Mouse (Mus musculus) thymus, postnatal 36 days (tissue): ENCODE measurements around the gene Dgki.

Source experiments
- DNase-seq, 2 experiments: peaks; one replicate each; pipeline ENCODE4 v3.0.0; 2022; ENCODE audit warnings: mixed read lengths in 2 of 2

The Dgki gene

GRCm38 (mm10) chr6:37299562-37300390, at the start of gene Dgki:
Gene Dgki (minus strand): TSS chr6:37300184.
- no peak for DNase-seq

DNA sequence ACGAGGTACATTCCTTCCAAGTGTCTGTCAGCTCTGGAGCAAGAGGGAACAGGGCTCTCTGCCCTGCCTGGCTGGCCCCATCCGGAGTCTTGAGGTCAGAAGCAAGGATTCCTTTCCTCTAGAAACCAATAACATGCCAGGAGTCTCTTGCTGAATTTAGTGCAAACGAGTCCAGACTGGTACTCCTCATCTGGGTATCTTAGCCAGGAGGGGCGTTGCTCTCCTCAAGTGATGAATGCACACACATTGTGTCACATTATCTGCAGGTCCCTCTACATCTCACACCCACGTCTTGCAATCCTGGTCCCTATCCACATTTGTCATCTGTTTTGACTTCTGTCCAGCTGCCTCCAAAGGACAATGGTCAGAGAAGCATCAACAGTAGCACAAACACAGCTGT, 47.6 kb upstream of the Dgki start:
- no peak for DNase-seq

DNA sequence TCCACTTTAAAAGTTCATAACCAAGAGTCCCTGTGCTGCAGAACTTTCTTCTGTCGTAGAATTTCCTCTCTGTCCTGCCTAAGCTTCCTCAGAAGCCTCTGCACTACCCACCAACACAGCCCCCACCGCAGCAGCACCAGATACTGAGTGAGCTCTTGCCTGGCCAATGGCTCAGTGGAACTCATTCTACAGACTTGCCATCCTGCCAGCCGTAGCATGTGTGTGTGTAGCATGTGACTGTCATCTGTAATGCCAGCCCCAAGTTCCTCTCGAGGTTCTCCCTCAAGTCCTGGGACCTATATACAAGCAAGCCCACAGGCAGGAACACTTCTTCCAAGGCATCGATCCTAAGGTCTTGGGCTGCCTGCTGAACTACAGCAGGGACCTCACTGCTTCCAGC, 38.1 kb upstream of the Dgki start:
- no peak for DNase-seq

GRCm38 (mm10) chr6:37336831-37337260, 36.9 kb upstream of the Dgki start:
- DNase-seq, result no peak

GRCm38 (mm10) chr6:37336381-37336780, 36.4 kb upstream of the Dgki start:
- DNase-seq, result no peak

- no peak for DNase-seq
Measured at GRCm38 (mm10) chr6:37332846-37333245, 32.9 kb upstream of the Dgki start.

- DNase-seq, result no peak
Measured at GRCm38 (mm10) chr6:37329901-37330864, 30.2 kb upstream of the Dgki start.

DNA sequence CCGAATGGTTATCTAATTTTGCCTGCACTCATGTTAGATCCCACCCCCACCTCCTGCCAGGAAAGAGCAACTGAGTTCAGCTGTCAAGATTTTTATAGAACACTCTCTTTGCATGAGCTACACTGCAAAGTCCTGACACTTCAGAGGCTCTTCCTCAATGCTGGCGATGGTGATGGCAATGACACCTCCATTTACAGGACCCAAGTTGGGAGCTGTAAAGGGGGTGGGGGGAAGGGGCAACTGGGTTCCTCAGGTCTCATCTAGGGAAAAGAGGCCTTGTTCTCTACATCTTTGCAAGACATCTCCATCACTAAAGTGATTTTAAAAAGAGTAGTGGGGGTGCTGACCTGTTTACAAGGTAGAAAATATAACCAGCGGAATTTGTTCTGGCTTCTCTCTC, 29.4 kb upstream of the Dgki start:
- DNase-seq, result no peak

GRCm38 (mm10) chr6:37328671-37329070, 28.7 kb upstream of the Dgki start:
- no peak for DNase-seq

GRCm38 (mm10) chr6:37327519-37327918, 27.5 kb upstream of the Dgki start:
- DNase-seq, result no peak

DNA sequence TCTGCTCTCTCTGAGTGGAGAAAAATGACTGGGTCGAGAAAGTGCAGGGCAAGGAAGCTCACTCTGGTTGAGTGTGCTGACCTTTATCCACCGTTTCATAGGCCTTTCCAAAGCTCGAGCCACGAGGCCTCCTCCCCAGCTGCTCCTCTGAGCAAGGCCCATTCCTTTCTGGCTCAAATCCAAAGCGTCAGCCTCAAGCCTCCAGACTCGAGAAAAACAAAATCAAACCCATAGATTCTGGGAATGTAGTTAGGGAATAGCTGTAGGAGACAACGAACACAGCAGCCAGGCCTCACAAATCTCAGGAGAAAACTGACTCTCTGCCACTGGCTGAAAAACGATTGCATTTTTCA, 26.6 kb upstream of the Dgki start:
- no peak for DNase-seq

GRCm38 (mm10) chr6:37325906-37326602, 26.1 kb upstream of the Dgki start:
- no peak for DNase-seq

DNA sequence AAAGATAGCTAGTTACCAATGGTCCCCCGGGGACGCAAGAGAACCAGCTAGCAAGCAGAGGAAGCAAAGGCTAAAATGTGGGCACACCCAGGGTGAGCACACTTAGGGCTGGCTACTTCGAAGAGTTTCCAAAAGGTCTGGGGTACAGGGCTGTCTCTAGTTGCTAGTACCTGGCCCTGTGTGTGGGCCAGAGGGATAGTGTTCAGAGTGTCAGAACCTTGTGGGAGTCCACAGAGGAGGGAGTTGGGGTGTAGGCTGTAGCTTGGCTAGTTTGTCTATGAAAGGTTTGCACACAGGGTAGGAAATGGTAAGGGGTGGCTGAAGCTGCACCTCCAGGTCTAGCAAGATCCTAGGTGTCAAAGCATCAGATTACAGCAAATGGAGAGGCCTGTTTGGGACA, 25.1 kb upstream of the Dgki start:
- no peak for DNase-seq

DNA sequence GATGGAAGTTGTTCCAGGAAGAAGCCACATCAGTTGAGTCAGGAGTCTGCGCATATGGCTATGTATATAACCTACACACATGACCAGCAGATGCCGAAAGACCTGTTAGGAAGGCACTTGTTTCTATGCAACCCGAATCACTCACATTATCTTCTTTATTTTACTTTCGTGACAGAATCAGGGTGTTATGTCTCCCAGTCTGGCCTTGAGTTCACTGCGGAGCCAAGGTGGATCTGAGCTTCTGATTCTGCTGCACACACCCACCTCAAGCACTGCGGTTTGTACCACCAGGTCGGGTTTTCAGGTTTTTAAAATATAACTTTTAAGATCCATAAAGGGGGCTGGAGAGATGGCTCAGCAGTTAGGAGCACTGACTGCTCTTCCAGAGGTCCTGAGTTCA, 22.7 kb upstream of the Dgki start:
- no peak for DNase-seq

DNA sequence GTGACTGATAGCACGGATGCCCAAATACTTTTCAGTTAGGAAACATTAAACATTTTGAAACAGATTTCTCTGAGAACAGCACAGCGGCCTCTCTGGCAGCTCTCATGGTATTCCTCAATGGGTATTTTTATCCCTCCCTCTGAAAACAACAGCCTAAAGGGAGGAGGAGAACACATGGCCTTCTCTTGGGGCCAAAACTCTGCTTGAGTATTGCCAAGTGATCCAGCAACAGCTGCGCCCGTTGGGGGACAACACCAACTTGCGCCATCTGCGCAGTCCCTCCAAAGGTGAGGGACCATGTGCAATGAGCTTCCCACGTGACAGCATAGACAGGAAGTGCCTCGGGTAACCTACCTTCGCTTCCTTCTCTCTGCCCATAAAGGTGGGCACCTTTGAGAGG, 22.1 kb upstream of the Dgki start:
- DNase-seq, result no peak

DNA sequence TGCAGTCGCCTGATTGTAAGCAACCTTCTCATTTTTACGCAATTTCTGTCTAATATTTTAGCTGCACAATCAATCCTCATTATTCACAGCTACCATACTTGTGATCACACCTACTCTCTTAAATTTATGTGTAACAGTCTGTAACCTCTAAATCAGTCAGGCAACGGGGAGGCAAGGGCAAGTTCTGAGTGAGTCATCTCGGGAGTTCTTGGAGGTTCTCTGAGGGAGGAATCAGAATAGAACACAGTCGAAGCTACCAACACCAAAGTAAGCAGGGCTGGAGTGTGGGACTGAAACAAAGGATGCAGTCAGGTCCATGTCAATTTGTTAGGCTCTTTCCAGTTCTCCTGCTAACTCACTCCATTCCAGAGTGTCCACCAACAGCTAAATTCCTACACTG, 17.9 kb upstream of the Dgki start:
- no peak for DNase-seq

- DNase-seq, result no peak
Measured at GRCm38 (mm10) chr6:37315440-37315839, 15.5 kb upstream of the Dgki start.

- DNase-seq, result no peak
Measured at GRCm38 (mm10) chr6:37310601-37311000, 10.6 kb upstream of the Dgki start.

DNA sequence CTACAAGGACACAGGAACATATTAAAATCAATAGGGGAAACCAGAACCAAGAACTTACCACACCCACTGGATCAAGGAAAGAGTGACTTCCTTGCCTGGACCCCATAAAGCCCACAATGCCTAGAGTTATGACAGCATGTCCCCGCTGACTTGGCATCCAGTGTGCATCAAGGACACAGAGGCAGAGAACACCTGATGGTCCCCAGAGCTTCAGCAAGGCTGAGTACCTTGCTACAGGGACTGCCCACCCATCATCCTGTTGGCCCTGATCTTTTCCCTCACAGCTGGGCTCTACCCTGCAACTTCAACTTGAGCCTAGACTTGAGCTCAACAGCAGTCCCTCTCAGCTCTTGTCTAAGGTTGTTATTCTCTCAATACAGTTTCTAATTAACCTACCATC, 6.6 kb upstream of the Dgki start:
- DNase-seq, result no peak

DNA sequence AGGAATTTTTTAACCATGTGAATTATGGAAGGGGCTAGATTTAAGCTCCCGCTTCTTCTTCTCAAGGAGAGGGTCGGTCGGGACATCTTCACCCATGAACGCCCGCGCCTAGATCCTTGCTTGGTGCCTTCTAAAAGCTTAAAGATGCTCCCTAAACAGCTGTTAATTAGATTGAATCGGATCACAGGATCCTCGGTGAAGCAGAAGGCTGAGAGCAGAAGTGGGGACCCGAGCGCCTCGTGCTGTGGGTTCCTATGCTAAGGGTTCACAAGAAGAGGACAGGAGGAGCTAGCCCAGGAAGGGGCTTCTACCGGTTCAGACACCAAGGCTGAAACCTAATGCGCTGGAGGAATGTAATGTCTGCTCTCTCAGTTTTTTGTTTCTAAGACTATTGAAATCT, 508 bp upstream of the Dgki start:
- DNase-seq, result no peak

GRCm38 (mm10) chr6:37298982-37299381, 1.0 kb downstream of the Dgki start:
- no peak for DNase-seq

GRCm38 (mm10) chr6:37297744-37298482, 2.1 kb downstream of the Dgki start:
- no peak for DNase-seq

DNA sequence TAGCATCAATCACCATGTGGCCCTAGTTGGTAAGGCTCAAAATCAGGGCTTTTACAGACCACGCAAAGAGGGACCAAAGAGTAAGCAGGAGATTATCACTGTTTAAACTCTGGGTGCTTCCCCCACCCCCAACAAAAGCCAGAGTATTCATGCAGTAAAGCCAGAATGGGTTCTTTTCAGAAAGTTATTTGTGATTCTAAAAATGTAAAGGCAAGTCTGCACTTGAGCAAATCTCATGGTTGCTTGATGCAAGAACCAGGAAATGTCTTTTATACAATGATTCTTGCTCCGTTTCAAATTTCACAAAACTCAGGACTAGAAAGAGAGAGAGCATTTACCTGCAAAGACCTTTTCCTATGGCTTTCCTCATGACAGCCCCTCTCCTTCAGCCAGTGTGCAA, 7.9 kb downstream of the Dgki start:
- no peak for DNase-seq
